Mouse (Mus musculus) hindbrain, embryonic 11.5 days (tissue): ENCODE data around the gene Ciapin1. TPM values are rescaled to one million over a fixed set of nuclear protein-coding genes. Genes with fewer than 3 reads are reported as not detected.

ENCODE experiments used
- ATAC-seq: fragments of 200-750 bp; cut with Nextera tagmentation; 2 replicates; pipeline ENCODE4 v1.8.0; 2017; ENCODE audit warnings: mild to moderate bottlenecking, moderate TSS enrichment, moderate library complexity; ENCODE audit not compliant: low FRiP score
- DNase-seq: peaks from one replicate; pipeline ENCODE4 v3.0.0-alpha.2; 2015; ENCODE audit warnings: low spot score
- H3K27ac ChIP-seq: fragments of 300-500 bp; sonication (generic); 2 replicates; pipeline ENCODE4 v1.5.1; 2014; ENCODE audit warnings: mild to moderate bottlenecking, low read depth, low read length
- H3K27me3 ChIP-seq: fragments of 300-500 bp; sonication (generic); 2 replicates; pipeline ENCODE4 v1.6.1; 2014; ENCODE audit warnings: mild to moderate bottlenecking, low read length, moderate library complexity, mixed read lengths; ENCODE audit not compliant: control insufficient read depth, insufficient read depth
- H3K36me3 ChIP-seq: fragments of 300-500 bp; sonication (generic); 2 replicates; pipeline ENCODE4 v1.6.1; 2014; ENCODE audit warnings: mild to moderate bottlenecking, low read length, moderate library complexity, mixed read lengths; ENCODE audit not compliant: control insufficient read depth, insufficient read depth
- H3K4me1 ChIP-seq: fragments of 300-500 bp; sonication (generic); replicated peaks from 2 replicates; pipeline ENCODE4 v1.6.1; 2014; ENCODE audit warnings: low read length, mixed read lengths; ENCODE audit not compliant: control insufficient read depth, insufficient read depth
- H3K4me2 ChIP-seq: fragments of 300-500 bp; sonication (generic); replicated peaks from 2 replicates; pipeline ENCODE4 v1.6.1; 2014; ENCODE audit warnings: mild to moderate bottlenecking, low read depth, low read length
- H3K4me3 ChIP-seq: fragments of 300-500 bp; sonication (generic); 2 replicates; pipeline ENCODE4 v1.5.1; 2014; ENCODE audit warnings: low read depth, low read length
- H3K9ac ChIP-seq: fragments of 300-500 bp; sonication (generic); 2 replicates; pipeline ENCODE4 v1.6.1; 2014; ENCODE audit warnings: low read depth, low read length
- H3K9me3 ChIP-seq: fragments of 300-500 bp; sonication (generic); 2 replicates; pipeline ENCODE4 v1.6.1; 2016; ENCODE audit warnings: low read length; ENCODE audit not compliant: control insufficient read depth
- WGBS: fragments of 180-500 bp; shearing (Covaris S2); extraction: QIAGEN DNeasy Blood & Tissue Kit; methylation state at CpG from one replicate; pipeline ENCODE4 v1.1.7; 2014; 5-methylcytosine and 5-hydroxymethylcytosine counted together
- polyA plus RNA-seq: library from polyadenylated mRNA; unstranded; fragments of >200 nt; fragmentation: Nextera tagmentation; extraction: Ambion mirVana; gene quantifications from 2 replicates; pipeline ENCODE4 v1.2.1, GENCODE M21; 2014

The Ciapin1 gene
- polyA plus RNA-seq, 1 experiment from 2014 or later: 124 TPM

DNA sequence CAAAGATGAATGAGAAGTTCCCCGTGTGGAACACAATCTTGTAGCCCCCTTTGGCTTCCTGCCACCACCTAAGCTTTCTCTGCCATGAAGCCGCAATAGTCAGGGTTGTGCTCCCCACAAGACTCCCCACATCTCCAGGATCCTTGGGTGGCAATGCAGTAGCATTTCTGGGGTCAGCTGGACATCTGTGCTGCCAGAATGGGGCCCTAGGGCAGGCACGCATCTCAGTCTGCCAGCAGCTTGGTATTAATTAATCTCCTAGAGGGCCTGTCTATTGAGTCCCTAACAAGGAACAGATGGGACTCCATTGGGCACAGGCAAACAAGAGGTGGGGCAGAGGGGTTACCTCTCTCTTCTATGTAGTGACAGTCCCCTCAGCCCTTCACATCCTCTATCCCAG, 34.0 kb upstream of the Ciapin1 start:
- WGBS: 36% methylated on average over 3 of the region's 3 CpGs

DNA sequence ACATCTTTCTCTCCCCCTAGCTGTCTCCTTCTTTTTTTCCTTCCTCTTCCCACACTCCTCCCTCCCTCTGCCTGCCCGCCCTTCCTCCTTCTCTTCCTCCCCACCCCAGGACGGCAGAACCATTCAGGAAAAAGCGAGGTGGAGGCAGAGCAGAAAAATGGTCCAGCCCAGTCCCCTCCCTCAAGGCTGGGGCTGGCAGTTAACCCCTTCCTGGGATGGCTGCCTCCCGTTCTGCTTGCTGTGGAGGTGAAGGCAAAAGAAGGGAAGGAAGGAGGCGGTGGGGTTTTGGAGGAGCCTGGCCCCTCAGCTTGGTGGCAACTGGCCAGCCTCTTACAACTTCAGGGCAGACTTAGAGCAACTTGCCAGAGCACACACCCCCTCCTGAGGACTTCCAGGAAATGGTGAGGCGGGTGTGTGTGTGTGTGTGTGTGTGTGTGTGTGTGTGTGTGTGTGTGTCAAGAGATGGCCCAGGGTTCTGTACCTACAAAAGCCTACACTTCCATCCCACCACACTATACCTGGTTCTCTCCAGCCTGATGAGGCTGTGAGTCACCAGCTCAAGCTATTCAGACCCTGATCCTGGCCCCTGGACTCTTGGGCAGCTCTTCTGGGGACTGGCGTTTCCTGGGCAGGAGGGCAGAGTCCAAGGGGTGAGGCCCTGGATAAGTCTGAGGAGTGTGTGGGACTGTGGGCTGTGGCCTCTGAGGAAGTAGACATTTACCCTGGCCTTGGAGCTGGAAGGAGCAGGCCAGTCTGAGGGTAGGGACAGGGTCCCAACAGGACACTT, 33.1 kb upstream of the Ciapin1 start:
- Histone ChIP-seq H3K4me1 (peaks cover 11% of the 10 kb centered on the region), H3K4me3 (peak overlapping the region; percentile 33), H3K4me2 (peak overlapping the region; percentile 51), H3K36me3 (no peaks in the 10 kb centered on the region), H3K27ac (no peak overlapping the region), H3K9ac (peak overlapping the region; percentile 46; the same call in 1 of the 2 replicates), H3K9me3 (no peaks in the 10 kb centered on the region), H3K27me3 (peaks cover 17% of the 10 kb centered on the region)
- 7% methylated on average over 6 of the region's 7 CpGs for WGBS
- DNase-seq: peak; percentile 66
- peak; percentile 38 for ATAC-seq

More for the DNA sequence above, 34.0 kb upstream of the Ciapin1 start:
- H3K9ac ChIP-seq: no peak overlapping the region
- H3K9me3 ChIP-seq: no peaks in the 10 kb centered on the region
- no peak overlapping the region for H3K4me3 ChIP-seq
- H3K4me2 ChIP-seq: no peak overlapping the region
- peak; percentile 22 for DNase-seq
- peaks cover 13% of the 10 kb centered on the region for H3K4me1 ChIP-seq
- no peak overlapping the region; the same call in 1 of the 2 replicates for H3K27ac ChIP-seq
- peaks cover 17% of the 10 kb centered on the region for H3K27me3 ChIP-seq
- no peaks in the 10 kb centered on the region for H3K36me3 ChIP-seq
- ATAC-seq: no peak

- Histone ChIP-seq H3K9me3 (no peaks in the 10 kb centered on the region), H3K27ac (no peak overlapping the region), H3K4me1 (peaks cover 8% of the 10 kb centered on the region), H3K36me3 (no peaks in the 10 kb centered on the region), H3K9ac (peak overlapping the region; percentile 46; the same call in 1 of the 2 replicates), H3K4me3 (peak overlapping the region; percentile 33), H3K27me3 (peaks cover 15% of the 10 kb centered on the region), H3K4me2 (peak overlapping the region; percentile 51)
- peak; percentile 31; the same call in 1 of the 2 replicates for ATAC-seq
- 2% methylated on average over 22 of the region's 22 CpGs for WGBS
- no peak for DNase-seq
Observed at GRCm38 (mm10) chr8:94870474-94871107, 32.4 kb upstream of the Ciapin1 start.

DNA sequence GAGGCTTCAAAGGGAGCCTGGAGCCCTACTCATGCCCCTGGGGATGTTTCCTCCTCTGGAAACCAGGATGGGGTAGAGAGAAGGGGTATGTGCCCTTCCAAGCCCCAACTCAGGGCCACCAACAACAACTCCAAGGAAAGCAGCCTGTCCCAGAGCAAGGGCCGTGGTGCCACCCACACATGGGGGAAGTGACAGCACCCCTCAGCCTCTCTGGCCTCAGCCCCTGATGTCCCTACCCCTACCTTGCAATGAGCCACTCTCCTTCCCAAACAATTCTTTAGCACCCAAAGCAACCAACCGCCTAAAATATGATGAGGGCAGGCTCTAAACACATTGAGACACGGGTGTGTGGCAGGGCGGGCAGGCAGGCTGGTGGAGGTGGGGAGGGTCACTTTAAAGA, 31.8 kb upstream of the Ciapin1 start:
- peak overlapping the region; percentile 39; the same call in 1 of the 2 replicates for H3K9ac ChIP-seq
- peaks cover 5% of the 10 kb centered on the region; the same call in 1 of the 2 replicates for H3K4me1 ChIP-seq
- peak overlapping the region; percentile 33 for H3K4me3 ChIP-seq
- ATAC-seq (no peak), DNase-seq (no peak)
- H3K4me2 ChIP-seq: peak overlapping the region; percentile 51
- peaks cover 9% of the 10 kb centered on the region for H3K27me3 ChIP-seq
- H3K36me3 ChIP-seq: no peaks in the 10 kb centered on the region
- 7% methylated on average over 3 of the region's 4 CpGs for WGBS
- no peaks in the 10 kb centered on the region for H3K9me3 ChIP-seq
- no peak overlapping the region for H3K27ac ChIP-seq

DNA sequence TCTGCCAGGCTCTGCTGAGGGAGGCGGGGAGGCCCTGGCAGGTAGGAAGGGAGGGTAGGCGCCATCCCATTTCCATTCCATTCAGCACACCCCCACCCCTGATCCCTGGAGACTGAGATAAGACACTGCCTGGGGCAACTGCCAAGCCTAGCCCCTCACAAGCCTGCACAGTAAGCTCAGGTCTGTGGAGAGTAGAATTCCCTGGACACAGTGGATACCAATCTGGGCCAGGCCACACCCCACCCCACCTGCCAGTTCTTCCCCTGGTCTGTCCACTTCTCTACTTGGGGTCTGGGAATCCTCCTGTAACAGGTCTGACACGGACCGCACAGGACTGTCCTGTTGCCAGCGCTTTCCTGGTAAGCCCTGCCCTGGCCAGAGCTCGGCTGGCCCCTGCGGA, 31.0 kb upstream of the Ciapin1 start:
- Histone ChIP-seq H3K27me3 (peaks cover 2% of the 10 kb centered on the region), H3K9me3 (no peaks in the 10 kb centered on the region), H3K9ac (0 out of 2 replicates have a peak overlapping the region, but pooled peaks have one; percentile 19), H3K4me3 (no peak overlapping the region), H3K4me2 (peak overlapping the region; percentile 6; the same call in 1 of the 2 replicates), H3K4me1 (peaks cover 5% of the 10 kb centered on the region; the same call in 1 of the 2 replicates), H3K27ac (no peak overlapping the region), H3K36me3 (peaks cover 3% of the 10 kb centered on the region; the same call in 1 of the 2 replicates)
- DNase-seq (no peak), ATAC-seq (no peak)
- WGBS: 63% methylated on average over 7 of the region's 7 CpGs

- no peak overlapping the region for H3K27ac ChIP-seq
- no peak for DNase-seq
Observed at GRCm38 (mm10) chr8:94866921-94867320, 28.8 kb upstream of the Ciapin1 start.

GRCm38 (mm10) chr8:94865292-94865691, 27.1 kb upstream of the Ciapin1 start:
- Histone ChIP-seq H3K4me3 (no peak overlapping the region), H3K9ac (no peak overlapping the region), H3K4me1 (0 out of 2 replicates have a peak, but pooled peaks cover 2% of the 10 kb centered on the region), H3K4me2 (no peak overlapping the region), H3K27ac (no peak overlapping the region), H3K36me3 (peaks cover 9% of the 10 kb centered on the region; the same call in 1 of the 2 replicates), H3K27me3 (no peaks in the 10 kb centered on the region; the same call in 1 of the 2 replicates), H3K9me3 (no peaks in the 10 kb centered on the region)
- 81% methylated on average over 10 of the region's 10 CpGs for WGBS
- no peak for DNase-seq
- ATAC-seq: no peak

More at GRCm38 (mm10) chr8:94866921-94867320, 28.8 kb upstream of the Ciapin1 start:
- H3K4me3 ChIP-seq: no peak overlapping the region
- H3K9me3 ChIP-seq: no peaks in the 10 kb centered on the region
- no peaks in the 10 kb centered on the region; the same call in 1 of the 2 replicates for H3K27me3 ChIP-seq
- ATAC-seq: no peak
- peaks cover 9% of the 10 kb centered on the region; the same call in 1 of the 2 replicates for H3K36me3 ChIP-seq
- peaks cover 5% of the 10 kb centered on the region; the same call in 1 of the 2 replicates for H3K4me1 ChIP-seq
- H3K9ac ChIP-seq: no peak overlapping the region
- H3K4me2 ChIP-seq: no peak overlapping the region
- WGBS: 88% methylated on average over 9 of the region's 9 CpGs

GRCm38 (mm10) chr8:94863897-94864673, 25.9 kb upstream of the Ciapin1 start:
- no peak for DNase-seq
- Histone ChIP-seq H3K27ac (no peak overlapping the region), H3K4me2 (no peak overlapping the region), H3K36me3 (peaks cover 9% of the 10 kb centered on the region; the same call in 1 of the 2 replicates), H3K4me1 (0 out of 2 replicates have a peak, but pooled peaks cover 2% of the 10 kb centered on the region), H3K9ac (no peak overlapping the region), H3K9me3 (no peaks in the 10 kb centered on the region), H3K27me3 (no peaks in the 10 kb centered on the region), H3K4me3 (no peak overlapping the region)
- WGBS: 80% methylated on average over 10 of the region's 10 CpGs
- ATAC-seq: no peak
